Mouse (Mus musculus) bone marrow macrophage, adult 2 months (primary cell): ENCODE measurements around the gene Cd28. TPM values are rescaled to one million over a fixed set of nuclear protein-coding genes. Genes with fewer than 3 reads are reported as not detected.

Source experiments
- H3K27ac ChIP-seq: 2 replicates; pipeline ENCODE4 v1.5.1; 2012; ENCODE audit warnings: low read depth, low read length; ENCODE audit not compliant: insufficient read depth
- H3K4me1 ChIP-seq: 2 replicates; pipeline ENCODE4 v1.6.1; 2012; ENCODE audit warnings: low read length; ENCODE audit not compliant: control insufficient read depth, insufficient read depth
- H3K4me3 ChIP-seq: 2 replicates; pipeline ENCODE4 v1.5.1; 2012; ENCODE audit warnings: mild to moderate bottlenecking, low read length, moderate library complexity; ENCODE audit not compliant: insufficient read depth
- CTCF ChIP-seq: IDR thresholded peaks from 2 replicates; pipeline ENCODE4 v1.5.1; 2012; ENCODE audit warnings: low read depth, mild to moderate bottlenecking, low read length, moderate library complexity
- POLR2A ChIP-seq: IDR thresholded peaks from 2 replicates; pipeline ENCODE4 v1.6.1; 2012; ENCODE audit warnings: mild to moderate bottlenecking, low read depth, low read length, borderline replicate concordance
- polyA plus RNA-seq: library from polyadenylated mRNA; stranded (reverse); fragments of >200 nt; gene quantifications from 2 replicates; pipeline ENCODE4 v1.2.4, GENCODE M21; 2012; ENCODE audit not compliant: missing spikeins, insufficient read depth, insufficient read length

Gene Cd28
- polyA plus RNA-seq, 1 experiment: 77.5 TPM

DNA sequence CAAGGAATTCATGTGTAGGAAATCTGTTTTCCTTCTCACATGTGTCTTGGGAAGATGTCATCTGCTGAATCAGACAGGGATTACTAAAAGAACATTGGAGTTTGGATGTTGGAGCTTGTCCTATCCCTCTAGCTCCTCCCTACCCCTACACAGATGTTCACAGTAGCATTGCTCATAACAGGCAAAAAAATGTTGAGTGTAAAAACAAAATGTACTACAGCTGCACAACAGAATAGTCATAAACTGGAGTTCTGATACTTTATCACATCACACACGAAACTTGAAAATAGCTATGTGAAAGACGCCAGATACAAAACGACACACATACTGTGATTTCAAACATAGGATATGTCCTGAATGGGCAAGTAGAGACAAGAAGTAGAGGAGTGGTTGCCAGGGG lies 43.9 kb downstream of the Cd28 start:
- Histone ChIP-seq H3K4me3 (no peak overlapping the region), H3K4me1 (peaks cover 14% of the 10 kb centered on the region), H3K27ac (no peak overlapping the region)
- TF ChIP-seq CTCF (no peak), POLR2A (no peak)

DNA sequence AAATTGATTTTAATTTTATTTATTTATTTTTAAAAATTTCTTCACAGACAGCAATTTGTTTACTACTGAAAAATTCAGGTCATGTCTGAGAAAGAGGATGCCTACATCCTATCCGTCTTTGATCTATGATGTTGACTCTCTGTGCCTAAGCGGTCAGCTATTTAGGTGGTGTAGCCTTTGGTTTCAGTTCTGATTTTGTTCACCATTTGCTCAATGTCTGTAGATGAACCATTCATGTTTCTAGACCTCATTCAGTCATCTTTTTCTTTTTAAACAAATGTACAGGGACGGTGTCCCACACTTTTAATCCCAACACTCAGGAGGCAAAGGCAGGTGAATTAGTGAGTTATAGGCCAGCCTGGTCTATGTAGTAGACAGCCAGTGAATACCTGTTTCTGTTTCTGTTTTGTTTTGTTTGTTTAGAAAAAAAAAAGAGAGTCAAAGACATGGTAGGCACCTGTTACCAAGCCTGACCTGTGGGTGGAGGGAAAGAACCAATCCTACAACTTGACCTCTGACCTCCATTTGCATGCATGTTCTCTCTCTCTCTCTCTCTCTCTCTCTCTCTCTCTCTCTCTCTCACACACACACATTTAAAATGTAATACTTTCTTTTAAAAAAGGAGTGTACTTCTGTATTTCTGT lies 45.0 kb downstream of the Cd28 start:
- no peak overlapping the region for H3K27ac ChIP-seq
- peaks cover 11% of the 10 kb centered on the region for H3K4me1 ChIP-seq
- TF ChIP-seq POLR2A: no peak
- no peak for TF ChIP-seq CTCF
- H3K4me3 ChIP-seq: no peak overlapping the region

GRCm38 (mm10) chr1:60762451-60762850 lies 45.9 kb downstream of the Cd28 start:
- H3K27ac ChIP-seq: no peak overlapping the region
- no peak overlapping the region for H3K4me3 ChIP-seq
- H3K4me1 ChIP-seq: peaks cover 11% of the 10 kb centered on the region
- no peak for TF ChIP-seq CTCF
- no peak for TF ChIP-seq POLR2A

- Histone ChIP-seq H3K4me3 (no peak overlapping the region), H3K4me1 (peaks cover 11% of the 10 kb centered on the region), H3K27ac (no peak overlapping the region)
- no peak for TF ChIP-seq POLR2A
Observed at GRCm38 (mm10) chr1:60762916-60763315, 46.3 kb downstream of the Cd28 start.

- H3K27ac ChIP-seq: no peak overlapping the region
- no peak overlapping the region for H3K4me3 ChIP-seq
- TF ChIP-seq CTCF (no peak), POLR2A (no peak)
- 0 out of 2 replicates have a peak, but pooled peaks cover 4% of the 10 kb centered on the region for H3K4me1 ChIP-seq
Observed at GRCm38 (mm10) chr1:60771771-60772170, 55.2 kb downstream of the Cd28 start.

- 0 out of 2 replicates have a peak, but pooled peaks cover 5% of the 10 kb centered on the region for H3K4me1 ChIP-seq
- H3K4me3 ChIP-seq: no peak overlapping the region
- TF ChIP-seq POLR2A (no peak), CTCF (no peak)
- no peak overlapping the region for H3K27ac ChIP-seq
Observed at GRCm38 (mm10) chr1:60773231-60773630, 56.6 kb downstream of the Cd28 start.

- Histone ChIP-seq H3K27ac (no peak overlapping the region), H3K4me1 (0 out of 2 replicates have a peak, but pooled peaks cover 2% of the 10 kb centered on the region), H3K4me3 (no peak overlapping the region)
- TF ChIP-seq POLR2A (no peak), CTCF (no peak)
Observed at GRCm38 (mm10) chr1:60776166-60776565, 59.6 kb downstream of the Cd28 start.

- no peak overlapping the region for H3K4me3 ChIP-seq
- TF ChIP-seq CTCF: no peak
- no peak for TF ChIP-seq POLR2A
- 0 out of 2 replicates have a peak, but pooled peaks cover 2% of the 10 kb centered on the region for H3K4me1 ChIP-seq
- H3K27ac ChIP-seq: no peak overlapping the region
Observed at GRCm38 (mm10) chr1:60776906-60777305, 60.3 kb downstream of the Cd28 start.

DNA sequence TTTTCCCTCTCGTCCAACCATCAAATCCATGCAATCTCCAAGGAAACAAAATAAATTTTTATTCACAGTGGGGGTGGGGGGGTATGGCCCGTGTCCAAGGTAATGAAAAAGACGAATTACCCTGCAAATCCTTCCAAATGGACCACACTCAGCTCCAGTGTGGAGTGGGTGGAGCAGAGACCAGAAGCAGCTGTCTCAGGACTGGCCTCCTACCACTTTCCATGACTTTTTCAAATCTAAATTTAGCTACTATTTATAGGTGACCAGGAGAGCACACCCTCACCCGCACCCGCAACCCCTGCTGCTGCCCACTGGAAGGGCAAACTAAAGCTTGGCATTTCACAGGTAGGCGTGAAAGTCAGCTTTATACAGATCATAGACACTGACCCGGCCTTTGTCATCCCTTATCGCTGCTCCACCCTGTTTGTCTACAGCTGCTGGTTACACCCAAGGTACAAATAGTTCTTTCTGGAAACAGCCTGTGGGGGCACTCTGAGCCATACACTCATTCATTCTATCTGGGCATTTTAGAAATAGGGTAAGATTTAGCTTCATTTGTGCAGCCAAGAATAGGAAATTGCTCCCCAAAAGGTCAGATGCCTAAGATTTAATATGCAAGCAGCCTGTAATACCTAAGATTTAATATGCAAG lies 62.0 kb downstream of the Cd28 start:
- TF ChIP-seq CTCF: no peak
- TF ChIP-seq POLR2A: no peak
- Histone ChIP-seq H3K27ac (no peak overlapping the region), H3K4me3 (no peak overlapping the region), H3K4me1 (0 out of 2 replicates have a peak, but pooled peaks cover 2% of the 10 kb centered on the region)

GRCm38 (mm10) chr1:60779176-60779575 lies 62.6 kb downstream of the Cd28 start:
- H3K4me1 ChIP-seq: 0 out of 2 replicates have a peak, but pooled peaks cover 2% of the 10 kb centered on the region
- no peak overlapping the region for H3K4me3 ChIP-seq
- no peak for TF ChIP-seq CTCF
- TF ChIP-seq POLR2A: no peak
- no peak overlapping the region for H3K27ac ChIP-seq
